Mouse (Mus musculus) cortical plate, adult 2 months (tissue): Measurements from ENCODE around the gene Togaram2.

Source experiments
- CTCF ChIP-seq: fragments of 200-500 bp; IDR thresholded peaks from 2 replicates; pipeline ENCODE4 v1.5.1; 2011; ENCODE audit warnings: mild to moderate bottlenecking, control low read depth, low read length; ENCODE audit not compliant: insufficient read depth; ENCODE audit errors: extremely low read depth
- POLR2A ChIP-seq: fragments of 200-500 bp; IDR thresholded peaks from 2 replicates; pipeline ENCODE4 v1.6.1; 2011; ENCODE audit warnings: mild to moderate bottlenecking, low read length, control low read depth; ENCODE audit not compliant: insufficient read depth; ENCODE audit errors: extremely low read depth

- TF ChIP-seq POLR2A (no peak), CTCF (no peak)
These were observed 20.7 kb downstream of the Togaram2 start for GRCm38 (mm10) chr17:71693780-71694179.
